Mouse (Mus musculus) megakaryocyte, embryonic 14.5 days (primary cell): ENCODE measurements around the gene G3bp2.

Source experiments
- FLI1 ChIP-seq: IDR thresholded peaks from 2 replicates; pipeline ENCODE4 v1.6.1; 2012; ENCODE audit warnings: low read length, inconsistent platforms, mixed read lengths
- GATA1 ChIP-seq: IDR thresholded peaks from 3 replicates; pipeline ENCODE4 v1.6.1; 2012; ENCODE audit warnings: mixed read lengths, low read length, inconsistent platforms, borderline replicate concordance

DNA sequence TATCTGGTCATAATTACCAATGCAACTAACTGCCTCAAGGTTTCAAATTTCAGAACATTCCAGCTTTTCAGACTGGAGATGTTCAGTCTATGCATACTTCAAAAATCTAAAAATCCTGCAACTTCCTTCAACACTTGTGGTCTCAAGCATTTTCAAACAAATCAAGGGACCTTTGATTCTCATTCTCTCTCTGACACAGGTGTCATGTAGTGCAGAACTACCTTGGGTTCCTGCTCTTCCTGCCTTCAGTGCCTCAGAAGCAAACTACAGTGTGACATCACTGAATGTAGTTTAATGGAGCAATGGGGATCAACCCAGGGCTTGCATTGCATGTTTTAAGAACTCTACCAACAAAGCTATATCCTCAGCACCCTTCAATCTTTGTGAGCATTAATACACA is 4.8 kb downstream of the G3bp2 start:
- TF ChIP-seq GATA1 (no peak), FLI1 (no peak)
